Mouse (Mus musculus): ENCODE measurements at regions not wholly inside any gene's neighbourhood (a gene's known extent, or its start where the extent isn't known, plus 50 kb on each side); places are given as distances from the start of the nearest gene placed in this dataset.

DNA sequence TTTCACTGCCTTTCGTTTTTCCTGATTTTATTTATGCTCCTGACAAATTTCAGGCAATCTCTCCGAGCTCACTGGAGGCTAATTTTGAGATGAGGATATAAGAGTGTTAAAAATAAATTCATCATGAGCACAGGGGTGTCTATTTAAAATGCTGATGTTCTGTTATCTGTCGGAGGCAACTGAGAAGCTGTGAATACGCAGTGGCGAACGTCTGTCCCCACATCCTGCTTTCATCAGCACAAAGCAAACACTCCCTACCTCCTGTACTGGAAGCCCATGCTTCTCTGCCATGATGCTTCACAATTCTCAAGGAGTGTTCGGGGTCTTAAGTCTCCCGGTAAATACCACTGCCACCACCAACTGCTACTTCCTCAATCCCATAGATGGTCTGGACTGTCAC, 526.9 kb downstream of the Pdcd6ip start:
- no peak for DNase-seq (ENCODE audit: extremely low spot score, low spot score)

DNA sequence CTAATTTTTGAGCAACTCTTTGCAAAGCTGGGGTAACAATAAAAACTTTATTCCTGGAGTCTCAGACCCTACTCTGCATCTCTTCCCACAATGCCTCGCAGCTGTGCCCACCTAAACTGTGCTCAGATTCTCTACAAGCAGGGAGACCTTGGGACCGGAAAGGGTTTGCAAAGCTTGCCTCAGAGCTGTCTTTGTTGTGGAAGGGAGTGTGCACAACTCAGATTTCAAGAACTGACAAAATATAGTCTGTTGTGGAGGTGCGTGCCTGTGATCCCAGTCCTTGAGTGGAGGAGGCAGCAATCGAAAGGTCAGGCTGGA, 530.2 kb downstream of the Pdcd6ip start:
- DNase-seq (ENCODE audit: extremely low spot score, low spot score) = no peak

DNA sequence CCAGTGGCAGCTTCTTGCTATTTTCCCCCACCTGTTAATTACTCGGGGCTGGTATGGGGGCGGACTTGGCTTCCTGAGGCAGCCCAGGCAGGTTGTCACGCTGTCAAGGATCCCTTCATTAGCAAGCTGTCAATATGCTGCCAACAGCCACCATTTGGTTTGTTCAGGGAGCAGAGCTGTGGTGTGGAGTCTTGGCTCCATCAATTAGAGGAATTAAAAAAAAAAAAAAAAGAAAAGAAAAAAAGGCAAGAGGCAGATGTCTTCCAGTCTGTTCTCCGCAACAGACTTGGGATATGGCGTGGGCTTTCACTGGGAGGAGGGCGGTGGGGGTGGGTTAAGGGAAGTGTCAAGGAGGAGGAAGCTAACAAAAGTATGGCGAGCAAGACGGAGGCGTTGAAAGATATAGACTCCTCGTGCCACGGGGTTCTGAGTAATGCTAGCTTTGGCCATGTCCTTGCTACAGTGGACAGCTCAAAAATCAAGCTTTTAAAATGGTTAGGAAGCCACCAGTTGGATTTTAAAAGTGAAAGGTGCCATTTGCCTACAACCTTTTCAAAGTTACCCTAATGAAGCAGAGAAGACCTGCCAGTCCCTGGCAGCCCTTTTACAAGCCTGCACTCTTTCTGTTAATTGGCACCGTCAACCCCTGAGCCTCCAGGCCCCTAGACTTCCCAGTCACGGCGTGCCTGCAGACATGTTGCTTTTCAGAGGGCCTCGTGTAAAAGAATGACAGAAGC, 530.7 kb downstream of the Pdcd6ip start:
- no peak for DNase-seq (ENCODE audit: extremely low spot score, low spot score)

DNA sequence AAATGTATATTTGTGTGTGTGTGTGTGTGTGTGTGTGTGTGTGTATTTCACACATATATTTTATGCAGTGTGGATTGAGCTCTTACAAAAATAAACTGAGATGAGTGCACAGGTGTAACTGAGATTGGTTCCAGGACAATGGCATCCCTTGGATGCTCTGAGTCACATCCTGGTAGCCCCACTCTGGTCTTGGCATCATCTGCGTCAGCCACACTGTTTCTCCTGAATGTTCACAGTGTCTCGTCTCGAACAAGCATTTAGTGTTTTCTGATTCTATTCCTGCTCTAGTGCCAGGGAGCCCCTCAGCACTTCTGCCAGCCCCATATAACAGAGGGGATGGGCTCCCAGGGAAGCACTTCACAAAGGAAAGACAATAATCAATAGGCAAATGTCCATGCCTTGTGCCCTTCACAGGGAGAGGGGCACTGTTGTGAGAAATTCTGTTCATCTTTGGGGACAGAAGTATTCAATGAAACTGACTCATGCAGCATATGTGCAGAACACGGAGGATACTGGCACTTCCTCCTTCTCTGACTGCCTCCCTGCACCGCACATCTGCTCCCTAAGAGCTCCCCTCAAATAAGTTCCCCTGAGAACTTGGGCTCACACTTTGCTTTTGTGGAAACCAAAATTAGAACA, 536.2 kb downstream of the Pdcd6ip start:
- no peak for DNase-seq (ENCODE audit: extremely low spot score, low spot score)

DNA sequence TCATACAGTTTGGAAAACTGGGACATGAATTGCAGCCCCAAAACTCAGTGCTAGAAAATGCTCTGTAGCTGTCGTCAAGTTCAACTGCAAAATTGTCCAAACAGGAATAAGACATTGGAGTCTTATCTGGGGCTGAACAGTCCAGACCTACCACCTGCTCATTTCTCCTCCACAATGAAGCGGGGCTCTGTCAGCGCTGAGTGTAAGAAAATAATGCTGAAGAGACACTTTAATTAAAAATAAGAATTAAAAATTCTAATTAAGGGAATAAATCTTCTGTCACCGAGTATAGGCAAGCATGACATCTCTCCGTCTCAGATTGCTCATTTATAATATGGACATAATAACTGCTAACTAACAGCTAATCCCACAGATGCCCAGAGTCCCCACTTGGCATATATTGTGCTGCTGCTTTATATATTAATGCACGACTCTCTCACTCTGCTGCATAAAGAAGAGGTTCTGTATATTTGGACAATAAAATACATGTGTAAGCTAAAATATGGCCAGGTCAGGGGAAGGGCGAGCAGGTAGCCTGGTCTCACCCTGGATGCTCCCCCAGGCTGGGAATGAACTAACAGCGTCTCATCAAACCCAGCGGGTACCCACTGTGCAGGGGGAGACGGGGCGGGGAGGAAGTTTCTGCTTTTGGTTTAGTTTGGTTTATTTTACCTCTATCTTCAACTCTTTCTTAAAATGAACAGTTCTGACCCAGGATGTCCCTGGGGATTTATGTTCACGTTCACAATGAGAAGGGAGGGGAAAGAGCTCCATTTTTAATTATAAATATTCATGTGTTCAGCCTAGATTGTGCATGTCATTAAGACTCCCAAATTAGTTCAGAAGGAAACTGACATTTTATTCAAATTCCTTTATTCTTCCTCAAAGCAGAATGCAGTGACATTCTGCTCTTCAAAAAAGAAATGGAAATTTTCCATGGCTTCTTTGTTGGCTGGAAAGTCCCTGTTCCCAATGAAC, 544.9 kb downstream of the Pdcd6ip start:
- no peak for DNase-seq (ENCODE audit: extremely low spot score, low spot score)

DNA sequence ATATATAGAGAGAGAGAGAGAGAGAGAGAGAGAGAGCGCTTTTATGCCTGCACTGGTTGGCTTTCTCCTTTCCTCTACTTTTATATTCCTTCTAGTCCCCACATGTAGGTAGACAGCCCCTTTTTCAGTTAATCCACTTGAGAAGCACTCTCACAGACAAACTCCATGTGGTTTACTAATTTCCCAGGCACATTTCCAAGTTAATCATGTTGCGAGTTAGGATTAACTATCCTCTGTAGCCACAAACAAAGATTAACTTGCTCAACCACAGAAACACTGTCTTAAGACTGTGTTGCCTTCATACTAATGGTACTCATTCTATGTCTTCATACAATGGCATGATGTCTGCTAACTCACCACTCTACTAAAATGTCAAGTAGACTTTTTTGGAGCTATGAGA, 548.0 kb downstream of the Pdcd6ip start:
- no peak for DNase-seq (ENCODE audit: extremely low spot score, low spot score)

DNA sequence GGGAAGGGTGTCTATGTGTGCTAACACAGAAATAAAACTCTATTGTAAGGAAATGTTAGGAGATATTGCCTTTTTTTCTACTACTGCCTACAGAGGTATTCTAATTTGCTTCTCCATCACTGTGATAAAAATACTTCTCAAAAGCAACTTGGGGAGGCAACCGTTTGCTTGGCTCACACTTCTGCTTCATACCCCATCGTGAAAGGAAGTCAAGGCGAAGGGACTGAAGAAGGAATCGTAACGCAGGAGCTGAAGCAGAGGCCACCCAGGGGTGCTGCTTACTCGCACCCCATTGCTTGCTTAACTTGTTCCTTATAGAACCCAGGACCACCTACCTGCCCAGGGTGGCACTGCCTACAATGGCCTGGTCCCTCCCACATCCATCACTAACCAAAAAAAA, 550.0 kb downstream of the Pdcd6ip start:
- no peak for DNase-seq (ENCODE audit: extremely low spot score, low spot score)

DNA sequence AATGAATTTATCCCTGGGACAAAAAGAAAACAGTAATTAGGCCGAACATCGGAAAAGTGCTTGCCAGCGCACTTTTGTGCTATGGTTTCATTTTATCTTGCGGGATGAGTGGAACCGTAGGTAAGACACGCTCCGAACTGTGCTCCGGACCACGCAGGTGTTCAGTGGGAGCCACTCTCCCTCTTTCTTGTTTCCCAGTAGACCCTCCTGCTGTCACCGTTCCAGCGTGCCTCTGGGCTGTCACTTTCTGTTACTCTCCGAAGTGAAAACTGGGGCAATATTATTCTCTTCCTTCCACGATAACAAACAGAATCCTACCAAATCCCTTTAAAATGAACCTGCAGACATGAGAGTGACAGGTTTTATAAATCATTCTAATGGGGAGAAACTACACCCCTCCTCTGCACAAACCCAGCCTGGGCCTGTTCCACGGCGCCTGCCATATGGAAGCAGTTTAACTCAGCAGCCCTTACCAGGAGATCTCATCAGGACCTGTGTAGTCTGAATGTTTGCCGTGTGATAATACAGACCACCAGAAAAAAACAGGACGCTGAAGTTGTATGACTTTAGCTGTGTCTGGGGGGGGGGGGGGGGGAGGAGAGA, 550.5 kb downstream of the Pdcd6ip start:
- DNase-seq (ENCODE audit: extremely low spot score, low spot score) = no peak

DNA sequence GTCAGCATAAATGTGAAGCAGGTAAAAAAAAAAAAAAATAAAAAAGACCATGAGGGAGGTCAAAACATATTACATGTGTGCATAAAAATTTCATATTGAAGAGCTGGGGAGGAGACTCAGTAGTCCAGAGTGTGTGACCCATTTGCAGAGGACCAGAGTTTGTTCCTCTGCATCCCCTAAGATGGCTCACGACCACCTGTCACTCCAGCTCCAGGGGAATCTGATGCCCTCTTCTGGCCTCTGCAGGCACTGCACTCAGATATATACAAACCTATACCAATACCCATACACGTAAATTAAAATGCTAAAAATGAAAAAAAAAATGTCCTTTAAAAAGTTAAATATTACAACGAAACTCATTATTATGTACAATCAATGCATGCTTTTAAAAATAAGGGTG, 551.4 kb downstream of the Pdcd6ip start:
- no peak for DNase-seq (ENCODE audit: extremely low spot score, low spot score)

DNA sequence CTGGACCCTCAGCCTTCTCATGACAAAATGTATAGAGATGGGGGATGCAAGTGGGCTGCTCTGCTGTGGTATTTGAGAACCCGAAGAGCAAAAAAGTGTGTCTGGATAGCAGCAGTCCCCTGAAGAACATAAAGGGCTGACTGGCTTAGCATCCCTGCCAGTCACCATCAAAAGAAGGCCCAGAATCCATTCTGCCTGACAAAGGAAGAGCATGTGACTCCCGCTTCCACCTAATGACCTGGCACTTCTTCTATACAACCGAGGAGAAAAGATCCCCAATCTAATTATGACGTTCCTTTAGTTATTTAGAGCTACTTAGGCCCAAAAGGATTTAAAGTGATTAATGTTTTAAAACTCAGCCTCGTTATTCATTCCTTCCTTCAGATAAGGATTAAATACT, 559.0 kb downstream of the Pdcd6ip start:
- no peak for DNase-seq (ENCODE audit: extremely low spot score, low spot score)

DNA sequence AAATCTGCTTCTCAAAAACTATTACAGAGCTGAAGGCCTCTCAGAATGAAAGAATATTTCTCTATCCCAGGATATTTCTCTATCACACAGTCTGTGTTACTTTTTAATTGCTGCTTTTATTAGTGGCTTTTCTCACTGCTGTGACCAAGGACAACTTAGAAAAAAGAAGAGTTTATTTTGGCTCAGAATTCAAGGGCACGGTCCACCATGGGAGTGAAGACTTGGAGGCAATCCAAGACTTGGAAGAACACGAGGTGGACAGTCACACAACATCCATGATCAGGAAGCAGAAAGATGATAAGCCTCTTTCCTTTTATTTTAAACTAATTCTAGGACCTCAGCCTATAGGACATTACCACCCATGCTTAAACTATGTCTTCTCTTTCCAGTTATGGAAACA, 561.5 kb downstream of the Pdcd6ip start:
- no peak for DNase-seq (ENCODE audit: extremely low spot score, low spot score)

DNA sequence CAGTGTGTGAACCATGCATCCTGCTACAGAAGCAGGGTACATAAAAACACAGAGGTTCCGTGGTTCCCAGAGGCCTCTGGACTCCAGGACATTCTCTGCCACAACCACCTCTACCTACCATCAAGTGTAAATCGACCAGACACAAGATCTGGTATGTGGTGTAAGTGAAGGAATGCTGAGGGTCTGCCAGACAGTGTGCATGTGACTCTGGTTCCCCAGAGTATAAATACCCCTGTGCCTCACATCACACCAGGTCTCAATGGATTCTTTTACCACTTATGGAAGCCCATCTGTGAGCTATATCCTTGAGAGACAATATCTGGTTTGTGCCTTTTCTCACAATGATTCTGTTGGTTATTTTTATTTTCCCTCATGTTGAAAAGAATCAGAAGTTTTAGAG, 563.0 kb downstream of the Pdcd6ip start:
- DNase-seq (ENCODE audit: extremely low spot score, low spot score) = no peak

DNA sequence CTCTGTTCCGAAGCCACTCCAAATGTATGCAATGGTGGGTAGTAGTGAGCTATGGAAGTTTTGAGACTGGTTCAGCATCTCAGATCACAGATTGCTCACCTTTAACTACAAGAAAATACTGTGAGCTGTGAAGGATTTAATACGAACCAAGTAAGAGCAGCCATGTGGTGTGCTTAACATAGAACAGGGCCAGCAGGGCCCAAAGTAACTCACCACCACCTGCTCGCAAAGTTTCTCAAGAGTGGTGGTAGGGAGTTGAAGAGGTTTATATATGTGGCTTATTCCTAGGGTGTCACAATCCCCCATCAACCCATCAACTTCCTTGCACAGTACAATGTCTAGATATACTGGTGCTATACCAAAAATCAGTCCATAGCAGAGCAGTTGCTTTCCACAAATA, 573.4 kb downstream of the Pdcd6ip start:
- no peak for DNase-seq (ENCODE audit: extremely low spot score, low spot score)

DNA sequence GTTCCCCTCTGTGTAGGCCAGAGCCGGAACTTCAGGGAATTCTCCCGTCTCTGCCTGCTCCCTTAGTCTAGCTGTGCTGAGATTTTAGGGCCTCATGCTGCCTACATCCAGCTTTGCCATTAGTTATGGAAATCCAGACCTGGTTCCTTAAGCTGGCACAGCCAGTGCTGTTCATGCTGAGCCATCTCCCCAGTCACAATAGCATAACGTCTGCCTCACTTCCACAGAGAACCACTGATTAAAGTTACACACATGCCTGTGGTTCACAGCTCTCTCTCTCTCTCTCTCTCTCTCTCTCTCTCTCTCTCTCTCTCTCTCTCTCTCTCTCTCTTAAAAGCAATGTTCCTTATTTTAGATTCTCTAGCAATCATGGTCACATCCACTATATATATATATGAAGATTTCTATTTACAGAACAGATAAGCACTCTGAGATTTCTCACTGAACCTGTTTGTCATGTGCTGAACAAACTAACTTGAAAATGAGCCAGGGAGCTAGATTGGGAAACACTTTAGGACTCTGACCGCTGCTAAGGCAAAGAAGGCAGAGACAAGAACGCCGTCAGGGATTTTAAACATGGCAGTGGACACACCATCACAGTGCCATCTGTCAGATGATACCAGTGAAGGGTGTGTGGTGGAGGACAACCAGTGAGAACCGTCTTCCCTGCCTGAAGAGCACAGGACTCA, 584.9 kb downstream of the Pdcd6ip start:
- DNase-seq (ENCODE audit: extremely low spot score, low spot score) = no peak

DNA sequence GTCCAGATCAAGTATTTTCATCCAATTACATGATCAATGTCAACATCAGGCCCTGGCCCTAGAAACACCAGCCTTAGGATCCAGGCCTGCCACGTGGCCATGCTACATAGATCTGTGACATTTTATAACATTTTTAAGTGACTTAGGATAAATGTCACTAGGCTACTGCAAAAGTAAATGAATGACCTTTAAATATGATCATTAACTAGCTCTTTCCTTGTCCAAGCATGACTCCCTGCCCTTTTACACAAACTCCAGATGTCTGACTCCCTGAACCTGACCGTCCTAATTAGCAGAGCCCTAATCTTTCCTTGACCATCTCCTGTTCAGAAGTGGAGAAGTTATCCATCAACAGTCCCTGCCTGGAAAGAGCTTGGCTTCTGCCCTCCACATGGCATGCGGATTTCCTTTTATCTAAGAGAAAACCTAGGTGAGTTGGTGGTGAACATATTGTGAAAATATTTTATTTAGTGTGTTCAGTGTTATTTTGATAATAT, 585.8 kb downstream of the Pdcd6ip start:
- DNase-seq (ENCODE audit: extremely low spot score, low spot score) = no peak

DNA sequence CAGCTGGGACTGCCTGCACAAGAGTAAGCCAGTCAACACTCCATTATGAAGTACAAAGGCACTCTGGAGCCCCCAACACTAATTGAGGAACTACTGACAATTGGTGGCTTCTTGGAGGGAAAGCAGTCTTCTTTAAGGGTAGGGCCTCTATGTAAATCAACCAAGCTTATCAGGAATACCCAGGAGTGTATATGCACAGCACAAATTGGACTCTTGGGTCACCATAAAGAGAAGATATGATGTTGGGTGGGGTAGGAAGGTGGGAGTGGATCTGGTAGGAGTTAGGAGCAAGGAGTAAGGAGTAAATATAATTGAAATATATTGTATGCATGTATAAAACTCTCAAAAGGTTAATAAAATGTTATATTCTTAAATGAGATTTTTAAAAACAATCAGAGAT, 587.7 kb downstream of the Pdcd6ip start:
- no peak for DNase-seq (ENCODE audit: extremely low spot score, low spot score)

DNA sequence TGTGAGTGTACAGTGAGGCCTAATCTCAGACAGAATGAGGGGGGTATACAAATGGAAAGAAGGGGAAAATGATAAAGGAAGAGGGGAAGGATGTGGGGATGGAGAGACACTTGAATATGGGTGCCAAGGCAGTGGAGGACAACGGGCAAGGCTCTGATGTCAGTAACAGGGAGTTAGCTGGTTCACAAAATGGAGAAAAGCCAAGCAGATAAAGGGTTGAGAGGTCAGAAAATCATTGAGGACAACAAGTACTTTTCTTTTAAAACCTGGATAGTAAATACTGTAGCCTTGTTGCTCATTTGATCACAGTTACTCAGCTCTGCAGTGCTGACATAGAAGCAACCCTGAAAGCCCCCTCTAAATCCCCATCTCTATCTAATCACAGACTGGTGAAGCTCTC, 588.3 kb downstream of the Pdcd6ip start:
- no peak for DNase-seq (ENCODE audit: extremely low spot score, low spot score)

DNA sequence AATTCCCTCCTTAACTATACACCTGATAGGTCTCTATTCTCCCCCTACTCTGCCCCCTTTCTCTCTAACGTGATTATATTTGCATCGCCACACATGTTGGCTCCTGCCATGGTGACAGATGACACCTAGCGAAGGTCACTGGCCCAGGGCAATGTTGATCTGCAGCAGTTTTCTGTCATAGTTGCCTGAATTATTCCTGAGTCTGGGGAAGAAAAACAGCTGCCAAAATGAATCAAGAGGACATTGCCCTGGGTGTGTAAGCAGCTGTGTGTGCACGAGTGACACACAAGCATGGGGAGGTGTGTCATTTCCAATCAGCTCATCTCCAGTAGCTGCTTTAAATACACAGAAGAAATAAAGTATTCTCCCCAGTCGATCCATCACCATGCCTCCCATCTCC, 592.5 kb downstream of the Pdcd6ip start:
- DNase-seq (ENCODE audit: extremely low spot score, low spot score) = no peak

DNA sequence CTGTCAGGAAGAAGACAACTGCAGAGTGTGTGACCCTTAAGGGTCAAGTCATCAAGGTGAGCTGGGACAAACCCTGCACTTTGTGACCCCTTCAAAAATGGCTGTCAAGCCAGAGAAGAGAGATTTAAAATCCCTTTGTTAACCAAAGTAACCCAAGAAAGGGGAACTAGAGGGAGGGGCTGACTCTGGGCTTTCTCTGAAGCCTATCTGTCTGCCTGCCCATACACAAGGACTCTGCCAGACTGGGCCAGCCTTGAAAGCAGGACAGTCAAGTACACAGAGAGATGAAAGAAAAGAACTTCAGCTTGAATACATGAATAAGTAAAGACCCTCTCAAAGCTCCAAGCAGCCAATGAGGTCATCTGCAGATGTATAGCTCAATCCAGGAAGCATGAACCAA, 595.3 kb downstream of the Pdcd6ip start:
- no peak for DNase-seq (ENCODE audit: extremely low spot score, low spot score)

DNA sequence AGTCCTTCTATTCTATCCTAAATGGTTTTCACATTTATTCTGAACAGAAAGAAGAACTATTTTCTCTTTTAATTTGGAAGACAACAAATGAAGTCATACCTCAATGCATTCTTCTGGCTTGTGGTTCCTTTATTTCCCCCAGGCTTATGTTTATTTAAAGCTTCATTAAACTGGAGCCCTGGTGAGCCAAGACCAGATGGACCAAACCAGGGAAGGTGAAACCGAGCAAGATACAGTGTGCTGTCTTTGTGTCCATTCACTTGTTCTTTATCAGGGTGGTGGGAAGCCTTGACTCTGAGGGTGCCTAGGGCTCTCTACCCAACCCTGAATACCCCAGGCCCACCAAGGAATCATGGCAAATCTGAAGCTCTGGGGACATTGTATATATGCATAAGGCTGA, 606.3 kb downstream of the Pdcd6ip start:
- DNase-seq (ENCODE audit: extremely low spot score, low spot score) = no peak

DNA sequence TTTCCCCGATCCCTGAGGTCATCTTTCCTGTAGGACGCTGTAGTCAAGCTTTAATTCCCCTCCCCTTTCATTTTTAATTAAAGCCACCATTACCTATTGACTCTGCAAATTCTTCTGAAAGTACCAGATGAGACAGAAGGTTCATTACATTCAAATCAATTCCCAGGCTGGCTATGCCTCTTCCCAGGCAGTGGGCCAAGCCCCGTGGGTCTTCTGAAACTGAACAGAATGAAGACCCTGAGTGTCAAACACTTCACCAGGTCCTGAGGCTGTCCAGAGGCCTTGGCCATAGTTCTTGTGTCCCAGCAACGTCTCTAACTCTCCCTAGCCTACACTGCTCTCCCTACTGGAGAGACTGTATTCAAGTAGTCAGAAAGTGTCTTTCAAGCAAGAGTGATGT, 607.4 kb downstream of the Pdcd6ip start:
- no peak for DNase-seq (ENCODE audit: extremely low spot score, low spot score)
